15 mouse cellular contexts compared by ENCODE assay signal in the genomic region with DNA sequence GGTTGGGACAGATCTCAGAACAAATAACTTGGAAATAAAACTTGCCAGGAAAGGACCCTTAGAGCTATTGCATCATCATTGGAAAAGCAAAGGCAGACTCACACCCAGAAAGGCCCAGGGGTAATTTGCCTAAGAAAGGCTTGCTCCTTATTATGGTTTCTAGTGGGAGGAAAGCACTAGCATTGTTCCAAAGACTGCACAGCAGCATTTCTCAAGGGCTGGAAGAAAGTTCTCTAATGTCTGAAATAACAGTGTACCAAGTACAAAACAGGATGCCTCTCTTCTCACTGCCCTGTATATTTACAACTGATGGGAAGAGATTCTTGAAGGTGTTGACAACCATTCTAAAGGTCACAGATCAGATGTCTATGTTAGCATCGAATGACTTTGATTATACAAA.
"Had no signal": no experiment of that assay in that cellular context is flagged by ENCODE, and none has a peak within 500 bp of the region (broad histone marks: within the 10 kb centered on the region; RNA-seq: fewer than 3 reads in every experiment).

No protein-coding gene starts in this region.

- H3K9me3 ChIP-seq: limb, embryonic 10.5 days; liver, embryonic 15.5 days; midbrain, embryonic 13.5 days; neural tube, embryonic 15.5 days had no signal

- H3K4me2 ChIP-seq: liver, embryonic 11.5 days; liver, embryonic 15.5 days; midbrain, embryonic 13.5 days; neural tube, embryonic 15.5 days had no signal

- H3K36me3 ChIP-seq: limb, embryonic 10.5 days; liver, embryonic 15.5 days; midbrain, embryonic 13.5 days; neural tube, embryonic 15.5 days had no signal

- ATAC-seq: lung, postnatal 0 days; midbrain, embryonic 13.5 days had no signal

- H3K27ac ChIP-seq: left cerebral cortex, adult 2 months; limb, embryonic 10.5 days; liver, embryonic 15.5 days; midbrain, embryonic 13.5 days; neural tube, embryonic 15.5 days; stomach, postnatal 0 days had no signal

- H3K9ac ChIP-seq: liver, embryonic 15.5 days; midbrain, embryonic 13.5 days; neural tube, embryonic 15.5 days had no signal

- H3K4me3 ChIP-seq: left cerebral cortex, adult 2 months; limb, embryonic 10.5 days; liver, embryonic 15.5 days; midbrain, embryonic 13.5 days; neural tube, embryonic 15.5 days had no signal

- DNase-seq: kidney, postnatal 10 days; lung, adult 2 months; lung, postnatal 36 days; right cerebral cortex, adult 18-20 months; right cerebral cortex, postnatal 25 days; thymus, adult 2 months; thymus, postnatal 25 days had no signal

- H3K27me3 ChIP-seq: liver, embryonic 15.5 days; midbrain, embryonic 13.5 days; neural tube, embryonic 15.5 days had no signal

- H3K4me1 ChIP-seq: limb, embryonic 10.5 days; liver, embryonic 15.5 days; neural tube, embryonic 15.5 days had no signal
